Mouse (Mus musculus): ENCODE measurements around the gene Olfr214.

GRCm38 (mm10) chr6:116514832-116515231 is 39.2 kb upstream of the Olfr214 start:
- no peak for TF ChIP-seq CTCF (conservative IDR thresholded peaks at IDR 0.05 in 1 of 2, IDR thresholded peaks at IDR 0.05 in 1 of 2; ENCODE audit: low read depth in 2 of 2, low read length in 2 of 2)
- no peak for TF ChIP-seq CHD2 (IDR thresholded peaks at IDR 0.05; ENCODE audit: low read length)
- no peak for TF ChIP-seq ZC3H11A (IDR thresholded peaks at IDR 0.05; ENCODE audit: low read depth, low read length)
- no peak for TF ChIP-seq EP300 (IDR thresholded peaks at IDR 0.05; ENCODE audit: low read length)
